Mouse (Mus musculus) heart, adult 11 months (tissue): ENCODE measurements at regions not wholly inside any gene's neighbourhood (a gene's known extent, or its start where the extent isn't known, plus 50 kb on each side); places are given as distances from the start of the nearest gene placed in this dataset.

Source experiments
- DNase-seq: peaks from one replicate; pipeline ENCODE4 v3.0.0; 2022

DNA sequence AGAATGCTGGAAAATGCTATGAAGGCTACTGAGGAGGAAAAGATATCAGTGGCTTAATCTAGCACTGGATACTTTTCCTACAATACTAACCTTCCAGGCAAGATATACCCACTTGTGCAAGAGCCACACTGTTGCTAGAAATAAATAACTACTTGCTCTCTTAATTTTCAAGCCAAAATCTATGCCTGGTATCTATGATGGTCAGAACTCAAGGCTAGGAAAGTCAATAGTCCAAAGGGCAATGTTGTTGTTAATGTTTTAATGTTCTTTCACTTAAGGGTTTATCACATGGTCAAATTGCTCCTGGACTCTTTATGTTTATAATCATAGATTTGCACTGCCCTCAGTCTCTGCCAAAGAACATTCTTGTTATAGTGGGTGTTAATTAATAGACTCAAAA lies 533.5 kb downstream of the Kcnj2 start:
- DNase-seq = no peak

DNA sequence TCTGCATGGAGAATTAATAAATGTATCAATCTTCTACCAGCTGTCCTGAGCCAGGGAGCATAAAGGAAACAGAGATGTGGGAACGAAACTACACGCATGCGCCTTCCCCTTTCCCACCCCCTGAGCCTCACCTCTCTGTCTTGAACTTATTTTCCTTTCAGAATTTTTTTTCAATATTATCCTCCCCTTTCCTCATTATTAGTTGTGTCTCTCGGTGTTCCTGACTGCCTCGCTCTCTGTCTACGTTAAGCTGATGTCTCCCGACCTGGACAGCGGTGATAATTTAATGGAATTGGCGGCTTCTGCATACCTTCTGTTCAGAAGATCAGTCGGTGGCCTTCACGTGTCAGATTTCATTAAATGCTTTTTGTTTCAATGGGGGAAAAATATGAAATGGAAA lies 539.2 kb downstream of the Kcnj2 start:
- DNase-seq = no peak

DNA sequence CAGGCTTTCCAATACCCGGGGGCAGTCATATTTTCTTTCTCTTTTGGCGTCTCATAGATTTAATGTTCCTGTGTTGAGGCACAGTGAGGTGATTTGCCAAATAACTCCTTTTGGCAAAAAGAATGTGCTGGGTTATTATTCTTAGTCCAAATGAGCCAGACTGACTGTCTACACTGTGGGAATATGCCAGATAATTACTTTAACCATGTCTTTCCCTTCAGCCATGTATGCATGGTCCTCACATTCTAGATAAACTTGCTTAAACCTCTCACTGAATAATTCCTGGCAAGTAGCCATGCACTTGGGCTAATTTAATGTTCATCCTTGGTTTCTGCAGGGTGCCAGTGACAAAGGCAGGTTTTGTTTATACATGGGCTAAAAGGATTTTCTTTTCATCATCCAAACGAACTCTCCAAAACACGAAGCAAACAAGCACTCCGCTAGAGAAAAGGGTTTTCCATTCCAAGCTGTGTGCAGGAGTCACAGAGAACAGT lies 544.6 kb downstream of the Kcnj2 start:
- no peak for DNase-seq

DNA sequence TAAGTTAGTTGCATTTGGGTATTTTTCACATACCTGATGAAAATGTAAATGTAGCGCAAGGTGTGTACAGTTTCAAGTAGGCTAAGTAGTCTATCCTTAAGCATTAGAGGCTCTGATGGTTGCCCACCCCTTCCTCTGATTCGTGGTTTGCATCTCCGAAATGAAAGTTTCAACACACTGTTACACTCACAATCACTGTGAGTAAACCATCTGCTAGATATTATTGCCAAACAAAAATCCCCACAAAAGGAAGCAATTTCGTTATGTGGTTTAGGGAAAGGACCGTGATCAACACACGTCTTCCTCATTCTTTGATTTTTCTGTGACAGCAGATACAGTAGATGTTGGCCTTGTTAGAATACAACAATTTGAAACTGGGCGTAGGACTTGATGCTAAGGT lies 577.6 kb downstream of the Kcnj2 start:
- DNase-seq = no peak

DNA sequence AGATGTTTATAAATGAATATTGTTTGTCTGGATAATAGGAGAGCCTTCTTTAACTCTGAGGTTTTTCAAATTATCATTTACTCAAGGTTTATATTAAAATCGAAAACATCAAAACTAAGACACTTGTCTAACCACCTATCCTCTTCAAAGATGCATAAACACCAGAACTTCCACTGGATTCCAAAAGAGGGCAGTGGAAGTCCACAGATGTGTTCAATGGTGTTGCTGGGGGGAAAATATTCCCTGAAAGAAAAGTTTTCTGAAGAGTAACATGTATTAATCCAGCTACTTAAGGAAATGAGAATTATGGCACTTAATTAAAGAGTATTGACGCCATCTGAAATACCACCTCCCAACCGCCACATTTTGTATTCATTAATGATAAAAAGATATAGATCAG lies 586.9 kb downstream of the Kcnj2 start:
- DNase-seq = no peak

DNA sequence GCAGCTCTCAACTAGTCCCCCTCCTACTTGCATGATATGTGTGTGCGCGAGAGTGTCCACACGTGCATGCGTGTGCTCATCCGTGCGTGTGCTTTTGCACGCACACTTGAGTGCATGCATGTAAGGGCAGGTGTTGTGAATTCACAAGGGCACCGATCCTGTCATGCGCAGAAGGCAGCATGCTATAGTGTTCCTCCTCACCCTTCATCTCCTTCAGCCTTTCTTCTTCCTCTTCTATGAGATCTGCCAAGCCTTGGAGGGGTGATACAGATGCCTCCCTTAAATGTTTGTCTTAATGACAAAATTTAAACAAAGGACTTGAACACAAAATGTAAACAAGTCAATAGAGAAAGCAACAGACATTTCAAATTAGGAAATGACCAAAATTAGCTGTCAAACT lies 591.8 kb downstream of the Kcnj2 start:
- DNase-seq = no peak

DNA sequence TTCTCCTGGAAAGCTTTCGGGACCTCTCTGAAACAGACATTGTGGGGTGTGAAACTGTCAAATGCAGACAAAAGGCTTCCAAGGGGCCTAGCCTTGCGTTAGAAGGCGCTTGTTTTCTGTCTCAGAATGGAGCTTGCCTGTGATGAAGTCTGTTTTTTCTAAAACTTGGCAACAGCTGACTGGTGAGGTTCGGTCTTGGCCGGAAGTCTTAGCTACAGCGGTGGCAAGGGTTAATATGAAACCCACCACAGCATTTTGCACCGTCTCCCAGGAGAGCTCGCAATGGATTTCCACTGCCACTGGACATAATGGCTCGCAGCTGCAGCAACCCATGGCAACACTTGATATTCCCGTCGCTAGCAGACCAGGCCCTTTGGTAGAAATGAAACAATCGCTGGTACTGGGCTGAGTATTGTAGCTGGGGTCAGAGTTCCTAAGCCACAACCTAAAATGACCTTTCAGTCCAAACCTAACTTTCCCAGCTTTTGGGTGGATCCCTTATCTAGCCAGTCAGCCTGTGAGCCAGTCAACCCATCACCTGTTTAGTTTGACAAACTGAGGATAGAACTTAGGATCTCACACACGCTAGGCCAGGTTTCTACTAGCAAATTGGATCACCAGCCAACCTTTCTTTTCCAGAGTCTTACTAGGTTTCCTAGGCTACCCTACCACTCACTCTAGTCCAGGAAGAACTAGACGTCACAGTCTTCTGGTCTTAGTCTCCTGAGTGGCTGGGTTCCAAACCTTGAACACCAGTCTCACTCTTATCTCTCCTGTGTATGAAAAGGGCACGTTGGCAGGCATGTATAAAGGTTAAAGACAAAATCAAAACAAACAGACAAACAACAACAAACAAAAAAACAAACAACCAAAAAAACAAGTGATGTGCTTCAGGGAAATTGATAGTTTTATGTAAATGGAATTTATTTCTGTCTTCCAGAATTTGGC lies 592.7 kb downstream of the Kcnj2 start:
- DNase-seq = no peak

DNA sequence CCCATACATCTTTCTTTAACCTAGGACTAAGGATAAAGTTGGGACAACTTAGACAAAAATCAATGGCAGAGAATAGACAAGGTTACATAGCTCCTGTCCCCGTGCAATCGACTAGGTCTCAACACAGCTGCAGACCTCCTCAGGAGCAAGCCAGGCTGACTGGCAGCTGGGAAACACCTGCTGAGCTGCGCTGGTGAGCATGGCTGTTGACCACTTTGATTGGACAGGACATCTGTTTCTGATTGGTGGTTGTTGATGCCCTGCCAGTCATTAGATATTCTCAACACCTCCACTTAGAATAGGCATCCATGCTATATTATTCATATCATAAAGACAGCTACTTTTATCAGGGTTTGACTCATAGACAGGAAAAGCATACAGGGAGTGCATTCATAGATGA lies 597.3 kb downstream of the Kcnj2 start:
- no peak for DNase-seq

DNA sequence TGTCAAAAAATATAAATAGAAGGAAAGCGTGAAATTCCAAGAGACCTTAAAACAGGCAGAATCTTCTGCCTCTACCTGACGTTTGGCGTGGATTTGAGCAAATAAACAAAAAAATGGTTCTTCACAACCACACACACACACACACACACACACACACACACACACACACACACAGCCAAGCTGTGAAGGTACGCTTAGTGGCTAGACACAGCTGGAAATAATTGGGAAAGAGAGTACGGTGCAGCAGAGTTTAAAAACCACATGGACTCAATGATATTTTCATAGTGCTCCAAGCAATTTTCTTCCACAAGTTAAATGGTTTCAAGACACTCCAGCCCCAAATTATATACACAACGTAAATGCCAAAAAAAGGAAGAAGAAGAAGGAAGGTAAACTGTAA lies 600.4 kb downstream of the Kcnj2 start:
- DNase-seq = no peak

DNA sequence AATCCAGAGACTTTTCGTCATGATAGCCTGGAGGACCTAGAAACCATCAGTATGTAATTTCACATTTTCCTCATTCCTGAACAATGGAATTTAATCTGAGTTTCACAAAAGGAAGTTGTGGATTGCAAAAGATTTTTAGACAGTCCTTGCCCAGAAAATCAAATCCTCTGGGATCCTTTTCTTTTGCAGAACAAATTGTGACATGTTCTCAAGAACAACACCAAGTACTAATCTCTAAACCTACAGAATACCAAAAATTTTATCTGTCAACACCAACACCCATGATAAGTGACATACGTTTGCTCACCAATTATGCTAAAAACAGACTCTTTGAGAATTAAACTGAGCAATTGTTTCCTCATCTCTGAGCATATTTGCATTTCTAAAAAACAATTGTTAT lies 605.9 kb downstream of the Kcnj2 start:
- DNase-seq = no peak

DNA sequence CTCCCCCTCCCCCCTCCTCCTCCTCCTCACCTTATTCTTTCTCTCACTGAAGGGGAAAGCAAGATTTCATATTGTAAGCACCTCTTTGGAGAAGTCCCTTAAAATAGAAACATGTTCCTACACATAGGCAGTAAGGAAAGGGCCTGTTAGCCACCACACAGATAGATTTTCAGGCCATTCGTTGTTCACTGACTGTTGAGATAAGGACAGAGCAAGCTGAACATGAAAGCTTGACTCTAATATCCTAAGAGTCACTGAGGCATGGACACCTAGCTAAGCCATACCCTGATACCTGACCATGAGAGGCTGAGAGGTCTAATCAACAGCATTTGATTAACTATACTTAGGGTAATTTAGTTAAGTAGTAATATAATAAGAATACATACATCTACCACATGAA lies 609.7 kb downstream of the Kcnj2 start:
- no peak for DNase-seq

DNA sequence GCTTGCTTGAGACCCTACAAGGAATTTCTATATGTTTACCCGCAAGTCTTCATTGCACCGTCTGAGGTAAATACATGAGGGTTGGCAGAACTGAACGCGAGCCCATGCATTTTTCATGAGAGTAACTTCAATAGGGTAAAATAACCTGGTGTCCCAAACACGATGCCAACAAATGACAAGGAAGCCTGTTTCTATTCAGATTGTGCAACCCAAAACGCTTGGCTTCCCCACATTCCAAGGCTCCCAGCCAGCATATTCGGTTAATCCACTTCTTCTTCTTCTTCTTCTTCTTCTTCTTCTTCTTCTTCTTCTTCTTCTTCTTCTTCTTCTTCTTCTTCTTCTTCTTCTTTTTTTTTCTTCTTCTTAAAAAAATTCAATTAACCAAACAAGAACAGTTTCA lies 616.4 kb downstream of the Kcnj2 start:
- DNase-seq = peak; percentile 90

DNA sequence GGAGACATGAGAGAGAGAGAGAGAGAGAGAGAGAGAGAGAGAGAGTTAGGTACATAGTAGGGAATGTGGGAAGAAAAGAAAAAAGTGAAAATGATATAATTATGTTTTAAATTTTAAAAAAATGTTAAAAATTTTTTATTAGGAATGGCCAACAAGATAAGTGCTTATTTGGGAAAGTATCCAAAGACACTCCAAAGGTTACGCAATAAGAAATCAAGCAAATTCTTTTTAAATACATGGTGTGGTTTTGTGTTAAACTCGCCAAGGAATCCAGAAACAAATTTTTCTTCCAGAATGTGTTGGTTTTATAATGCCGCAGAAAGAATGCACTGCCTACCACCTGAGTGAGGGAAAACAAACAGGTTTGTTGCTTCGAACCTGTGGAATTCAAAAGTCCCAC lies 617.9 kb downstream of the Kcnj2 start:
- DNase-seq = no peak

DNA sequence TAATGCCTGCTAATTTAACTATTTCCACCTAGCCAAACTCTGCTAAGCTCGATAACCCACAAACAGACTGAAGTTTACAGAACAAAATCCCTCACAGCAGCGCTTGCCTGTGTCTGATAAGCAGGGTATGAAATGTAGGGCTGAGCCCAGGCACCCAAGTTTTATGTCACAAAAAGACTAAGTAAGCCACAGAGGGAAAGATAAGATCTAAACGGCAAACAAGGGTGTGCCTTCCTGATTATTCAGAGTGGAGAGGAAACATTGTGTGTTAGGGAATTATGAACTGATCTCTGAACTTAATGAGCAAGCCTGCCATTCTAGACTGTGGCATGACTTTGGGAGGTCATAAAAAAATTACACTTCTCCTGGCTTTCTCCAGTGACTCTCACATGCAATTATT lies 621.8 kb downstream of the Kcnj2 start:
- DNase-seq = no peak

DNA sequence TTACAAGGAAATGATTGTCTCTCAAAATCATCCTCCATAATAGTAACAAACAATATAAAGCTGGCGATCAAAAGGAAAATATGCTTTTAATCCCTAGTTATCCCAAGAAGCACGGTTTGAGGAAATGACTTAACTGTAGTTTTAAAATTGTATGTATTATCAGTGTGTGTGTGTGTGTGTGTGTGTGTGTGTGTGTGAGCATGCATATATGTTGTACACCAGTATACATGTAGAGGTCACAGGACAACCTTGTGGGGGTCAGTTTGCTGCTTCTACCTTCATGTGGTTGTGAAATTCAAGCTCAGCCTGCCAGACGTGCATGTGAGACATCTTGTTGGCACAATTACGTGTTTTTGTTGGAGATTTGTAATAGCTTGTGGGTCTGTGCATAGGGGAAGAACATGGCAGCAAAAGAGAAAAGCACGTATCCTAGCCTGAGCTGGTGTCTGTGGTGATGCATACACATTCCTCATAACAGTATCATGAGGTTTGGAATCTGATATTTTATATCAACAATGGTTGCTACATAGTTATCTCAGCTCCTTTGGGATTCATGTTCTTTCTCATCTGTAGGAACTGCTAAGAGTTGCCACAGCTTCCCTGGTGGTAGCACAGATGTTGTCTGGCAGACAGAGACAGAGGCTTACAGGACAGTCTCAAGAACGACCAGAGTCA lies 622.4 kb downstream of the Kcnj2 start:
- DNase-seq = no peak

DNA sequence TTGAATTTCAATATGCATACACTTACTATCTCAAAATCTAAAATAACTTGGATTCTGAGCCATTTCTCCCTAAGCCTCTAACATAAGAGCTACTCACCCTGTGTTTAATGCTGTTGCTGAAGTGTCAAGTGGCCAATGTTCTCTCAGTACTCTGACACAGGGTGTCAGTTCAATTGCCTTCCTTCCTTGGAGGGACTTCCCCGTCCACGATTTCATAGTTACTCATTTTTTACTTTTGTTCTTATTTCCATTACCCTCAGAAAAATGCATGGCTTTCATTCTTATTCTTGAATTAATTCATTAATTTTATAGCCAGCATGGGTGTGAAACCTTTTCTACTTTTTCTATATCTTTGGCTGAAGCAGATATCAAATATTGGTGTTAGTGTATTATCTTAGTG lies 623.9 kb downstream of the Kcnj2 start:
- no peak for DNase-seq

DNA sequence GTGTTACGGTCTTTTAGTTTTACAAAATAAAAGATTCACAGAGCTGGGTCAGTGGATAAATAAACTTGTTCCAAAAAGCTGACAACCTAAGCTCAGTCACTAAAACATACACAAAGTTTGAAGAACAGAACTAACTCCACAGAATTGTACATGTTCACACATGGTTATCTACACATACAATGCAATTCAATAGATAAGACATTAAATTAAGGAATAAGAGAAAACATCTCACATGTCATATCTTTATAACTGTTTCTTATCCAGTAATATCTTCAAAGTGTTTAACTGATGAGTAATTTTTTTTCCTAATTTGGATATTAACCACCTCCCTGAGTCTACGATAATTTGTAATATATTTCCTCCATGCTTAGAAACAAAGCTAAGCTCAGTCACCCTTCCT lies 625.5 kb downstream of the Kcnj2 start:
- DNase-seq = no peak

DNA sequence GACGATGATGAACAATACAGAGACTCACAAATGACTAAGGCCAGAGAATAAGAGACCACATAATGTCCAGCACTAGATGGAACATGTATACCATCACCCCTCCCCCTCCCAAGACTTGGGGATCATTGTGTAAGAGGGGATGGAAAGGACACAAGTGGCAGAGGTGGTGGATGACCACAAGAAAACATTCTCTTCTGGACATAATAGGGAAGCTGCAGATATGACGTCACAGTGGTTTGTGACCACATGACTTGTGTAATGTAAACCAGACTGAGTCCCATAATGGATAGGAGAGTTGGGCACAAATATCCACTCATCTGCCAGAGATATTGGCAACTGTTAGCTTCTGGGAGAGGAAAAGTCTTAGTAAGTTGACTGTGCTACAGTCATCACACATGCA lies 630.7 kb downstream of the Kcnj2 start:
- no peak for DNase-seq

DNA sequence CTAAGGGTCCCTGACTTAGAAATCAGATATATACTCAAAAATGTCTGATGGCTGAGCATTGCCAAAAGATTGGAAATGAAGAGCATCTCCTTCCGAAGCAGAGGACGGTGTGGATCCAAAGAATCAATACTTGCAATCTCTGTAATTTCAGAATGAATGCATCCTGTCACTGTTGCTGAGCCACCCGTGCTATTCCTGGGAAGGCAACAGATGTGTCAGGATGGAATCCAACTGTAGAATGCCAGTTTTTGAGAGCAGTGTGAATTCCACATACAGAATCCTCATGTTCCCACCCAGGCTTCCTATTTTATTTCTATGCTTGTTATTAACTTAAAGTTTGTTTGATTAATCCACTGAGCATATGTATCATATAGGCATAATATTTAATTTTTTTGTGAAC lies 633.9 kb downstream of the Kcnj2 start:
- no peak for DNase-seq

DNA sequence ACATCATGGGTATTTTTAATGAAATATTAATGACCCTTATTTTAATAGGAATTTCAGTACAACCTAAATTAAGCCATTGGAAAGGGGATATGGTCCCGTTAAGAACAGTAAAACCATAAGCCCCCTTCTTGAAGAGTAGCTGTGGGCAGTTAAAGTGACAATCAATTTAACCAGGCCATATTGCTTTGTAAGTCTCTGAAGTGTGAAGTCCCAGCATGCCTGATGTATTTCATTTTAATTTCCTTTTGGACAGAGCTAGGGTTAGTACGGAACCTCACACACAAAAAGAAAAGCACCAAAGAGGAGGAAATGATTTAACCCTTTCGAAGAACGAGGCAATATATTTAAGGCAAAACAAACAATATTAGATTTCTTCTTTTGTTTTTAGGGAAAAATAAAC lies 640.9 kb downstream of the Kcnj2 start:
- DNase-seq = no peak

DNA sequence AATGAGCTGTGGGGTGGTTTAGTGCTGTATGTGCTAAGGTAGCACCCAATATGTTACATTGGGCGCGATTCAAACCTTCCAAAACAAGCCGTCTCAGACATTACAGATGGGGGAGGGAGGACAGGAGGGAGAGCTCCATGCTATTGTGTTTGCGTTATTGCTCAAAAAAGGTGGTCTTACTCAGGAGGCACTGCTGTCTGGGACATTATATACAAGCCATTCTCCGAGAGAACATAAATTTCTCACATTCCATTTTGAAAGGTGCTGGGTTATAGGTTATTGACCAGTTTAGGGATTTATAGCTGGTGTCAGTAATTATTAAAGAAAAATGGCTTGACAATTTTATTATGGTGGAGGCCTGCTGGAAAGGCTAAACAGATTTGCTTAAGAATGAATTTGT lies 649.4 kb downstream of the Kcnj2 start:
- no peak for DNase-seq

DNA sequence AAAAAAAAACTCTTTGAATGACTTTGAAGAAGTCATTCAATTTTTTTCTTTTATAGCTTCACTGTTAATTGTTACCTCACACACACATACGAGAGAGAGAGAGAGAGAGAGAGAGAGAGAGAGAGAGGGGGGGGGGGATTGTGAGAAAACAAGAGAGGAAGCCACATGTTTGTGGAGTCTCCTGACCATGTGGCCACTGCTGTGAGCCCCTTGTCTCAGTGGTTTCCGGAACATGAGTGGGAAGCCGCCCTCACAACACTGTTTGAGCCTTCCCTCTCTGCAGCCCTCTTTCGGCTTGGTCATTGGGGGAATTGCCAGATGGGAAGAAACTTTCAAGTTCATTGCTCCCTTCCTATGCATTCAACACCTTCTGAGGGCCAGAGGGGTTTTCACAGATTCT lies 656.3 kb downstream of the Kcnj2 start:
- no peak for DNase-seq

DNA sequence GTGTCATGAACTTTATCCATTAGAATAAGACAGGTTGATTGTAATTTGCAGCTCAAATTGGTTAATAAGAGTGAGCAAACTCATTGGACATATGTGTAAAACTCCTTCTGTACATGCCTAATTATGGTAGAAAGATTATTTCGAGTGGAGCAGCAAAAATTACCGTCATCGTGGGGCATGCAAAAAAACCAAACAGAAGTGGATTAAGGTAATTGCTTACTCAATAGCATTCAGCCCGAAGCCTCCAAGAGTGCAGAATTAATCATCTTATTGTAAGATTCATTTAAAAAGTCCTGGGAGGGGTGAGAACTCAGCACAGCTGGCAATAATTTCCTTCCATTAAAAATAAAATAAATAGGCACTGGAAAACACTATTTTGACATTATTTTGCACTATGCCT lies 662.2 kb downstream of the Kcnj2 start:
- no peak for DNase-seq

DNA sequence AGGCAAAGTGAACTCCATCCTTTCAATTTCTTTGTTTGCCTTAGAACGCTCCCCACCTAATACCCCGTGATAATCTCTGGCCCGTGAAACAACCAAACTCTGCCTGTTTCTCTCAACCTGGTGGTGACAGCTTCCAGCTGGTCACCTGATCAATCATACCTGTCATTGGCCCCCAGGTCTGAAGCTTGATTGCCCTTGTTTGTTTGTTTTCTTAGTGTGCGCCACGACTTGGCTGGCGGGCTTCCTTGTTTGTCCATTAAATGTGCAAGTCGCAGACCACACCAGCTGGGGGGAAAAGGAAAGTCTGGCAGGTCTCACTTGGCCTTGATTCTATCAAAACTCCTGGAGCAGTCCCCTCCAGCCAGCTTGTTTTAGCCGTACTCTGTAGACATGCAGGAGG lies 666.1 kb downstream of the Kcnj2 start:
- DNase-seq = no peak
